Mouse (Mus musculus): ENCODE data around the gene Slc44a5. TPM values are rescaled to one million over a fixed set of nuclear protein-coding genes. Genes with fewer than 3 reads are reported as not detected.

Slc44a5 gene
- total RNA-seq, 1 experiment from 2014 or later = not detected

- peak; percentile 84 to 93 for ATAC-seq (replicated peaks in 1 of 2; ENCODE audit: insufficient read depth in 1 of 2, low FRiP score in 2 of 2, low TSS enrichment in 1 of 2, low read depth in 1 of 2, poor library complexity in 2 of 2, severe bottlenecking in 2 of 2)
Observed at GRCm38 (mm10) chr3:154177665-154178305, 204.5 kb downstream of the Slc44a5 start.

- no peak for ATAC-seq (replicated peaks in 1 of 2; ENCODE audit: insufficient read depth in 1 of 2, low FRiP score in 2 of 2, low TSS enrichment in 1 of 2, low read depth in 1 of 2, poor library complexity in 2 of 2, severe bottlenecking in 2 of 2)
Observed at GRCm38 (mm10) chr3:154179423-154179920, 206.2 kb downstream of the Slc44a5 start.

- peak; percentile 90 to 93 for ATAC-seq (replicated peaks in 1 of 2; ENCODE audit: insufficient read depth in 1 of 2, low FRiP score in 2 of 2, low TSS enrichment in 1 of 2, low read depth in 1 of 2, poor library complexity in 2 of 2, severe bottlenecking in 2 of 2)
Observed at GRCm38 (mm10) chr3:154182987-154183386, 209.8 kb downstream of the Slc44a5 start.

- ATAC-seq (replicated peaks in 1 of 2; ENCODE audit: insufficient read depth in 1 of 2, low FRiP score in 2 of 2, low TSS enrichment in 1 of 2, low read depth in 1 of 2, poor library complexity in 2 of 2, severe bottlenecking in 2 of 2) = no peak
Observed at GRCm38 (mm10) chr3:154183957-154184356, 210.7 kb downstream of the Slc44a5 start.

GRCm38 (mm10) chr3:154188668-154189067 is 215.4 kb downstream of the Slc44a5 start:
- no peak for ATAC-seq (replicated peaks in 1 of 2; ENCODE audit: insufficient read depth in 1 of 2, low FRiP score in 2 of 2, low TSS enrichment in 1 of 2, low read depth in 1 of 2, poor library complexity in 2 of 2, severe bottlenecking in 2 of 2)

GRCm38 (mm10) chr3:154192328-154193030 is 219.2 kb downstream of the Slc44a5 start:
- ATAC-seq (replicated peaks in 1 of 2; ENCODE audit: insufficient read depth in 1 of 2, low FRiP score in 2 of 2, low TSS enrichment in 1 of 2, low read depth in 1 of 2, poor library complexity in 2 of 2, severe bottlenecking in 2 of 2) = no peak

- ATAC-seq (replicated peaks in 1 of 2; ENCODE audit: insufficient read depth in 1 of 2, low FRiP score in 2 of 2, low TSS enrichment in 1 of 2, low read depth in 1 of 2, poor library complexity in 2 of 2, severe bottlenecking in 2 of 2) = peak in 1 of 2 experiments; percentile 32; a peak in 2 of 4 replicates
Observed at GRCm38 (mm10) chr3:154193189-154193840, 220.1 kb downstream of the Slc44a5 start.

GRCm38 (mm10) chr3:154200422-154200828 is 227.2 kb downstream of the Slc44a5 start:
- ATAC-seq (replicated peaks in 1 of 2; ENCODE audit: insufficient read depth in 1 of 2, low FRiP score in 2 of 2, low TSS enrichment in 1 of 2, low read depth in 1 of 2, poor library complexity in 2 of 2, severe bottlenecking in 2 of 2) = no peak

GRCm38 (mm10) chr3:154201796-154202195 is 228.6 kb downstream of the Slc44a5 start:
- no peak for ATAC-seq (replicated peaks in 1 of 2; ENCODE audit: insufficient read depth in 1 of 2, low FRiP score in 2 of 2, low TSS enrichment in 1 of 2, low read depth in 1 of 2, poor library complexity in 2 of 2, severe bottlenecking in 2 of 2)

GRCm38 (mm10) chr3:154202383-154202782 is 229.1 kb downstream of the Slc44a5 start:
- ATAC-seq (replicated peaks in 1 of 2; ENCODE audit: insufficient read depth in 1 of 2, low FRiP score in 2 of 2, low TSS enrichment in 1 of 2, low read depth in 1 of 2, poor library complexity in 2 of 2, severe bottlenecking in 2 of 2) = no peak

- no peak for ATAC-seq (replicated peaks in 1 of 2; ENCODE audit: insufficient read depth in 1 of 2, low FRiP score in 2 of 2, low TSS enrichment in 1 of 2, low read depth in 1 of 2, poor library complexity in 2 of 2, severe bottlenecking in 2 of 2)
Observed at GRCm38 (mm10) chr3:154208479-154208878, 235.2 kb downstream of the Slc44a5 start.

- ATAC-seq (replicated peaks in 1 of 2; ENCODE audit: insufficient read depth in 1 of 2, low FRiP score in 2 of 2, low TSS enrichment in 1 of 2, low read depth in 1 of 2, poor library complexity in 2 of 2, severe bottlenecking in 2 of 2) = no peak
Observed at GRCm38 (mm10) chr3:154209201-154209754, 236.0 kb downstream of the Slc44a5 start.

GRCm38 (mm10) chr3:154209776-154210430 is 236.7 kb downstream of the Slc44a5 start:
- ATAC-seq (replicated peaks in 1 of 2; ENCODE audit: insufficient read depth in 1 of 2, low FRiP score in 2 of 2, low TSS enrichment in 1 of 2, low read depth in 1 of 2, poor library complexity in 2 of 2, severe bottlenecking in 2 of 2) = no peak

- ATAC-seq (replicated peaks in 1 of 2; ENCODE audit: insufficient read depth in 1 of 2, low FRiP score in 2 of 2, low TSS enrichment in 1 of 2, low read depth in 1 of 2, poor library complexity in 2 of 2, severe bottlenecking in 2 of 2) = no peak
Observed at GRCm38 (mm10) chr3:154210431-154211055, 237.3 kb downstream of the Slc44a5 start.

GRCm38 (mm10) chr3:154212551-154212950 is 239.3 kb downstream of the Slc44a5 start:
- ATAC-seq (replicated peaks in 1 of 2; ENCODE audit: insufficient read depth in 1 of 2, low FRiP score in 2 of 2, low TSS enrichment in 1 of 2, low read depth in 1 of 2, poor library complexity in 2 of 2, severe bottlenecking in 2 of 2) = no peak

GRCm38 (mm10) chr3:154215309-154215708 is 242.1 kb downstream of the Slc44a5 start:
- ATAC-seq (replicated peaks in 1 of 2; ENCODE audit: insufficient read depth in 1 of 2, low FRiP score in 2 of 2, low TSS enrichment in 1 of 2, low read depth in 1 of 2, poor library complexity in 2 of 2, severe bottlenecking in 2 of 2) = no peak

GRCm38 (mm10) chr3:154215779-154216178 is 242.5 kb downstream of the Slc44a5 start:
- no peak for ATAC-seq (replicated peaks in 1 of 2; ENCODE audit: insufficient read depth in 1 of 2, low FRiP score in 2 of 2, low TSS enrichment in 1 of 2, low read depth in 1 of 2, poor library complexity in 2 of 2, severe bottlenecking in 2 of 2)

Measured in hematopoietic stem cell, adult 5-6 weeks (primary cell).